Mouse (Mus musculus): ENCODE results near the gene Rgs2.

DNA sequence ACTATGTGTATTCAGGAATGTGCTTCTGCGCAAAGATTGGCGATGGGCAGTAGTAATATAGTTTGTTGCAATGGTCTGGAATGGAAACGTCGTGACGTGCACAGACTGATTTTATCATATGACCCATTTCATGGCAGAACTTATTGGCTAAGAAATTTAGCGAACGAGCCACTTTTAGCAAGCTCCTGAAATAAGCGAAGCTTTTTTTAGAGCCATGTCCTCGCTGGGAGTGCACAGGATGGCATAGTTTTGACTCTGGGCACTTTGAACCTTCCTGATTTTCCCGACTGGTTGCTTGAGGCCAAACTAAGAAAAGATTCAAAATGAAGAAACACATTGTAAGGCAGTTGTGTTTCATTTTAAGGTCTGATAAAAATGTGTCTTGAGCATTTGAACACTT lies 25.7 kb upstream of the Rgs2 start:
- TF ChIP-seq POLR2A (IDR thresholded peaks at IDR 0.05; ENCODE audit: insufficient read depth, low read depth, low read length) (no peak), CTCF (IDR thresholded peaks at IDR 0.05; ENCODE audit: insufficient read depth, low read depth, low read length) (no peak)
